Mouse (Mus musculus) brain, embryonic 14.5 days (tissue): ENCODE results near the gene Irf5.

Experiments
- CTCF ChIP-seq: fragments of 200-500 bp; IDR thresholded peaks from 2 replicates; pipeline ENCODE4 v1.5.1; 2012; ENCODE audit warnings: inconsistent platforms, mild to moderate bottlenecking, moderate library complexity, borderline replicate concordance; ENCODE audit not compliant: insufficient read depth, insufficient read length; ENCODE audit errors: extremely low read depth
- POLR2A ChIP-seq: fragments of 200-500 bp; IDR thresholded peaks from 2 replicates; pipeline ENCODE4 v1.6.1; 2012; ENCODE audit warnings: mild to moderate bottlenecking, inconsistent platforms, borderline replicate concordance; ENCODE audit not compliant: poor library complexity, insufficient read depth, insufficient read length, severe bottlenecking; ENCODE audit errors: extremely low read depth

- TF ChIP-seq POLR2A: no peak
- no peak for TF ChIP-seq CTCF
Measured at GRCm38 (mm10) chr6:29539502-29539901, 13.1 kb downstream of the Irf5 start.
